Mouse (Mus musculus): ENCODE data around the gene Zfp839. TPM values are rescaled to one million over a fixed set of nuclear protein-coding genes. Genes with fewer than 3 reads are reported as not detected.
A peak's percentile ranks its signal among the peaks of the same experiment; 100 is the strongest.

The Zfp839 gene
- polyA plus RNA-seq, 1 experiment from 2014 or later = 3.2 TPM

DNA sequence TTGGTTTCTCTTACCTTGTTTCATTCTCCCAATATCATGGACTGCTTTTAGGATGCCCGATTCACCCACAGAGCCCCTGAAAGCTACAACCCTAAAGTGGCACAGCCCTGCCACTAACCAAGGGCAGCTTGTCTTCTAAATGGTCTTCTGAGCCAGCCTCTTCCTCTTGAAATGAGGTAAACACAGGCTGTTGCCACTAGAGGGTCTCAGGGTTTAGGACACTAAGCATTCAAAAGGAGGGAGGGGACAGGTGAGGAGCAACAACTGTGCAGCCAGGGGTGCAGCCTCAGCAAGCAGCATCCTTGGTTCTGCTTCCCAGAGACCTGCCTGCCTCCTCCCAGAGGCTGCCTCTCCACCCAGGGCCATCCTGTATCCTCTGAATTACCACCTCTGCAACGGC is 28.3 kb upstream of the Zfp839 start:
- Histone ChIP-seq H3K9me3 (replicated peaks) (no peaks in the 10 kb centered on the region), H3K27me3 (replicated peaks) (no peaks in the 10 kb centered on the region), H3K4me2 (no peak overlapping the region), H3K27ac (no peak overlapping the region), H3K36me3 (no peaks in the 10 kb centered on the region), H3K4me3 (no peak overlapping the region), H3K4me1 (no peaks in the 10 kb centered on the region), H3K9ac (no peak overlapping the region)
- ATAC-seq = no peak
- WGBS (ENCODE audit: insufficient replicate concordance) = 74% methylated on average over 2 of the region's 2 CpGs

DNA sequence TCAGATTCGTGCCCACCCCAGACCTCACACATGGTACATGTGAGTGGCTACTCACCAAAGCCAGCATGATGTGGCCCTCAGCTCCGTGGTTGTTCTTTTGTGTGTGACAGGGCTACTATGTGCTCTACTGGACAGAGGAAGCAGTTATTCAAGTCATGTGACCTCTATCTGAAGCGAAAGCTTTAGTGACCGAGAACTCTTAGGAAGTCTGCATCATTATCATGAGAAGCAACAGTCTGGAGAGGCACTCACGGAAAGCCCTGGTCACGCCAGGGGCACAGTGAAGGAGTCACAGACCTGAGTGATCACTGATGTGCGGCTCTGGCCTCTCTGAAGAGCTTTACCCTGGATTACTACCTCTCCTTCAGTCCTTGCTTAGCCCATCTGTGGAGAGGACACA is 27.7 kb upstream of the Zfp839 start:
- no peak overlapping the region for H3K4me3 ChIP-seq
- no peaks in the 10 kb centered on the region for H3K27me3 ChIP-seq (replicated peaks)
- H3K4me2 ChIP-seq = no peak overlapping the region
- 65% methylated on average over 7 of the region's 7 CpGs for WGBS (ENCODE audit: insufficient replicate concordance)
- no peaks in the 10 kb centered on the region for H3K9me3 ChIP-seq (replicated peaks)
- ATAC-seq = no peak
- no peaks in the 10 kb centered on the region for H3K36me3 ChIP-seq
- H3K9ac ChIP-seq = no peak overlapping the region
- no peak overlapping the region for H3K27ac ChIP-seq
- H3K4me1 ChIP-seq = no peaks in the 10 kb centered on the region

DNA sequence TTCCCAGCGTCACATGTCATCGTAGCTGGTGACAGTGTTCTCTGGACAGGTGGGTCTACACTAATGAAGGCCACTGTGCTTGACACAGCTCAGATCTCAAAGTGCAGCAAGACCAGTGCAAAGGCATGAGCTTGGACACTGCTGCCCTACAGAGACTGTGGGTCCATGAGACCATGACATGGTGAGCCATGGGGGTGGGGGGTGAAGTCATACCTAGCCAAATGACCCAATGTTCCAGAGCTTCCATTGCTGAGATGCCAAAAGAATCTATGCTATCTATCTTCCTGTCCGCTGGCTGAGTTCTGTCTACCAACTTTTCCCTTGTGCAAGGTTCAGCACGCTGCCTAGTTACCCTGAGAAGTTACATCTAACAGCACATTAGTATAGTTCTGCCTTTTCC is 21.1 kb upstream of the Zfp839 start:
- no peaks in the 10 kb centered on the region for H3K36me3 ChIP-seq
- ATAC-seq = no peak
- no peak overlapping the region for H3K4me3 ChIP-seq
- H3K9ac ChIP-seq = no peak overlapping the region
- no peak overlapping the region for H3K4me2 ChIP-seq
- WGBS (ENCODE audit: insufficient replicate concordance) = 82% methylated on average over 4 of the region's 4 CpGs
- H3K4me1 ChIP-seq = no peaks in the 10 kb centered on the region
- no peak overlapping the region for H3K27ac ChIP-seq
- no peaks in the 10 kb centered on the region for H3K27me3 ChIP-seq (replicated peaks)
- H3K9me3 ChIP-seq (replicated peaks) = no peaks in the 10 kb centered on the region

DNA sequence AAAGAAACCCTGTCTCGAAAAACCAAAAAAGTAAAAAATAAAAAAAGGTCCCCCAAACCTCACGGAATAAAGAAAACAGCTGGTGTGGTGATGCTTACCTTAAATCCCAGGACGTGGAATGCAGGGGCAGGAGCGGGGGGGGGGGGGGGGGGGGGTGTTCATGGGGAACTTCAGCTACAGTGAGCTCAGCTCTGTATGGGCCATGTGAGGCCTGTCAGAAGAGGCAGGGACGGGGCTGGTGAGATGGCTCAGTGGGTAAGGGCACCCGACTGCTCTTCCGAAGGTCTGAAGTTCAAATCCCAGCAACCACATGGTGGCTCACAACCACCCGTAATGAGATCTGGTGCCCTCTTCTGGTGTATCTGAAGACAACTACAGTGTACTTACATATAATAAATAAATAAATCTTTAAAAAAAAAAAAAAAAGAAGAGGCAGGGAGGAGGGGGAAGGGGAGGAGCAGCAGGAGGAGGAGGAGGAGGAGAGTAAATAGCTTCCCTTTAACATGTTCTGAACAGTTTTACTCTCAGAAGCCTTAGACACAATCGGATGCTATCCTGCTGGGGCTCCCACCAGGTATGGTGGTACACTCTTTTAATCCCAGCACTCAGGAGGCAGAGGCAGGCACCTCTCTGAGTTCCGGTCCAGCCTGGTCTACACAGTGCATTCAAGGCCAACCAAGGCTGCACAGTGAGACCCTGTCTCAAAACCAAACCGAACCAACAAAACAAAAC is 19.6 kb upstream of the Zfp839 start:
- no peak overlapping the region for H3K4me3 ChIP-seq
- 74% methylated on average over 9 of the region's 11 CpGs for WGBS (ENCODE audit: insufficient replicate concordance)
- H3K9me3 ChIP-seq (replicated peaks) = no peaks in the 10 kb centered on the region
- H3K27me3 ChIP-seq (replicated peaks) = no peaks in the 10 kb centered on the region; the same call in 1 of the 2 replicates
- no peak for ATAC-seq
- no peaks in the 10 kb centered on the region for H3K36me3 ChIP-seq
- H3K9ac ChIP-seq = no peak overlapping the region
- no peak overlapping the region for H3K27ac ChIP-seq
- H3K4me1 ChIP-seq = no peaks in the 10 kb centered on the region
- H3K4me2 ChIP-seq = no peak overlapping the region

DNA sequence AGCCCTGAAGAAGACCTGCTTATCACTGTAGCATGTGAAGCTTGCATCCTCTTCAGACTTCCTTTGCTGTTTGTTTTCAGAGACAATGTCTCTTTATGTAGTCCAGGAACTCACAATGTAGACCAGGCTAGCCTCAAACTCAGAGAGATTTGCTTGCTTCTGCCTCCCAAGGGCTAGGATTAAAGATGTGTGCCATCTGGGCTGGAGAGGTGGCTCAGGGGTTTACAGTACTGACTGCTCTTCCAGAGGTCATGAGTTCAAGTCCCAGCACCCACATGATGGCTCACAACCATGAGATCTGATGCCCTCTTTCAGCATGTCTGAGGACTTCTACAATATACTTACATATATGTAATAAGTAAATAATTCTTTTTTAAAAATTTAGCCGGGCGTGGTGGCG is 14.9 kb upstream of the Zfp839 start:
- Histone ChIP-seq H3K27me3 (replicated peaks) (peaks cover 15% of the 10 kb centered on the region; the same call in 1 of the 2 replicates), H3K36me3 (no peaks in the 10 kb centered on the region), H3K4me3 (no peak overlapping the region), H3K9me3 (replicated peaks) (no peaks in the 10 kb centered on the region), H3K9ac (no peak overlapping the region), H3K4me2 (no peak overlapping the region), H3K27ac (no peak overlapping the region), H3K4me1 (peaks cover 8% of the 10 kb centered on the region)
- no peak for ATAC-seq
- WGBS (ENCODE audit: insufficient replicate concordance) = 83% methylated on average over 3 of the region's 3 CpGs

DNA sequence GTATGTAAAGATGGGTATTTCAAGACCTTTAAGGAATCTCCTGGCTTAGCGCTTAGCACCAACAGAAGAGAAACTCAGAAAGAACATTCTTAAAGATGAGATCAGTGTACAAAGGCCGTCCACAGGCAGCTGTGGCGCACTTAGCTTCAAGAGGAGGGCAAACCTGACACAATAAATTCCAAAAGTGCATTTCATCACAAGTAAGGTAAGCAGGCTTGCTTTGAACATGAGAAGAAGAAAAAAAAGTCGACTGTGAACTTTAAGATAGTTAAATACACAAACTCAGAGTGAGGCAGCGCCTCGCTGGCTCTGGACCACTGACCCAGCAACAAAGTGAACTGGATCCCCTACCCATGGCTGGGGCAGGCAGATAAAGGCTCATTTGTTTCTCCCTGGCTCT is 13.3 kb upstream of the Zfp839 start:
- no peak for ATAC-seq
- Histone ChIP-seq H3K4me3 (no peak overlapping the region), H3K36me3 (no peaks in the 10 kb centered on the region), H3K9ac (no peak overlapping the region), H3K4me2 (no peak overlapping the region), H3K9me3 (replicated peaks) (no peaks in the 10 kb centered on the region), H3K4me1 (peaks cover 19% of the 10 kb centered on the region), H3K27ac (no peak overlapping the region), H3K27me3 (replicated peaks) (peaks cover 15% of the 10 kb centered on the region; the same call in 1 of the 2 replicates)
- WGBS (ENCODE audit: insufficient replicate concordance) = 54% methylated on average over 6 of the region's 6 CpGs

DNA sequence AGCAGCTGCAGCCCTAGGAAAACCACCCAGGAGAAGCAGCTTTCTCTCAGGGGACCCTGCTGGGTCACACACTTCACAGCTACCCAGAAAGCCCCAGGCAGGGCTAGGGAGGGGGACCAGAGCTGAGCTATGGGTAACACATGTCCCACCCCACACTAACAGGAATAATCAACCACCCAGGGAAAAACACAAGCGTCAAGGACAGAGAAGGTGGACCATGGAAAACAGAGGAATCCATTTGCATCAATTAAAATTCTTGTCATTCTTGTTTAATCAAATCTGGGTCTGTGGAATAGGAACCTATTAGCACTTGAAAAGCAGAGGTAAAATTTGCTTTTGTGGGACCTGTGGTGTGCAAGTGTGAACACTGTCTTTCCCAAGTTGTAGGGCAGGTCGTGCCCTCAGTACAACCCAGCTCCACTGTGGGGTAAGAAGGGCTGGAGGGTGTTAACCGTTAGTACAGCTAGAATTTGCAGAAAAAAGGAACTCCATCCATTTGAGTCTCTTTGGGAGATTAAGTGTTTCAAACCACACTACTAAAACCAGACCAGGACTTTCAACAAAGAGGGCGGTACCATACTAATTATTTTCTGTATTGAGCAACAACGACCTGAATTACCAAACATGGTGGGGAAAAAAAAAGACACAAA is 12.7 kb upstream of the Zfp839 start:
- Histone ChIP-seq H3K36me3 (no peaks in the 10 kb centered on the region), H3K9me3 (replicated peaks) (no peaks in the 10 kb centered on the region), H3K4me3 (no peak overlapping the region), H3K27ac (no peak overlapping the region), H3K9ac (no peak overlapping the region), H3K4me2 (no peak overlapping the region), H3K4me1 (peaks cover 19% of the 10 kb centered on the region), H3K27me3 (replicated peaks) (peaks cover 15% of the 10 kb centered on the region; the same call in 1 of the 2 replicates)
- 36% methylated on average over 5 of the region's 5 CpGs for WGBS (ENCODE audit: insufficient replicate concordance)
- ATAC-seq = no peak

DNA sequence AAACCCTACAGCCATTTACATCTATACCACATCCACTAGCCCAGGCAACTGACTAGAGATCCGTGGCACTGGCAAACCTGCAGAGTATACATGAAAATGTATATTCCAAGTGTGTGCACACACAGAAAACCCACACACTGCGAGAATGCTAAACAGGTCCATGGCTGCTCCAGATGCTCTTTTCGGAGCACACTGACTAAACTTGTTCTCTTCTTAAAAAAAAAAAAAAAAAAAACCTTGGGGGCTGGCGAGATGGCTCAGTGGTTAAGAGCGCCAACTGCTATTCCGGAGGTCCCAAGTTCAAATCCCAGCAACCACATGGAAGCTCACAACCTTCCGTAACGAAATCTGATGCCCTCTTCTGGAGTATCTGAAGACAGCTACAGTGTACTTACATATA is 12.2 kb upstream of the Zfp839 start:
- no peak overlapping the region for H3K4me2 ChIP-seq
- H3K4me1 ChIP-seq = peaks cover 19% of the 10 kb centered on the region
- 76% methylated on average over 8 of the region's 8 CpGs for WGBS (ENCODE audit: insufficient replicate concordance)
- no peak overlapping the region for H3K27ac ChIP-seq
- no peak overlapping the region for H3K9ac ChIP-seq
- H3K9me3 ChIP-seq (replicated peaks) = no peaks in the 10 kb centered on the region
- ATAC-seq = no peak
- no peaks in the 10 kb centered on the region for H3K36me3 ChIP-seq
- no peak overlapping the region for H3K4me3 ChIP-seq
- H3K27me3 ChIP-seq (replicated peaks) = peaks cover 15% of the 10 kb centered on the region; the same call in 1 of the 2 replicates

DNA sequence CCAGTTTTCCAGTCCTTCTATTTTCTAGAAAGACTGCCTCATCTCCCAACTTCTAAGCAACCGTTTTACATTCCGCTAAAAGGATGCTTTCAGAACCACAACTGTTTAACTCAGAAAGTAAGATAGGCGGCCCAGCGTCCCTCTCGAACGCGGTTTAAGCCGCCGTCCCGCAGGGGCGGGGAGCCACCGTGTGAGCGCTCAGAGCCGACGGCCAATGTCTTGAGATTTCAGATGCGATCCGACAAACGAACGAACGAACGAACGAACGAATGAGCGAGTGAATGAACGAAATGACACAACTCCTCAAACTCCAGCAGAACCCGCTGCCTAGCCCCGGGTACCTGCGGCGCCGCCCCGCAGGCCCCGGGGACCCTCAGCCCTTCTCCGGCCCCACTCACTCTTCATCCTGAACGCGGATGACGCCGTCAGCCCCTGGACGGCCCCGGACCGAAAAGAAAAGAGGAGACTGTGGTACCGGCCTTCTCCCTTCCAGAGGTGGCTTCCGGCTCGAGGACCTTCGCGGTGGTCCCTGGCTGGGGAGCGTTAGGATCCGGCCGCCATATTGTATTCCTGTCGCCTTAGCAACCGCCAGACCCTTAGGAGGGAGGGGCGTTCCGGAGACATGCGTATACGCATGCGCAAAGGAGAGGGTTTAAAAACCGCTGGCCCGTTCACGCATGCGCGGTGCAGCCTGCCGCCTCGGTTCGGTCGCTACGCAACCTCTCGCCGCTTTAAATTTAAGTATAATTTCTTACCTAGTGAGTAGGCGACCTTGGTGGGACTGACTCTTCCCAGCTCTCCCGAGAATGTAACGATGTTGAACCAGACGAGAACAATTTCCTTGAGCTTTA is 9.5 kb upstream of the Zfp839 start, which contains the start of gene Mok:
Gene Mok (minus strand): TSS at position 592 of the 851 bp plus-strand sequence.
- Histone ChIP-seq H3K4me2 (peak within 1 kb of the TSS; percentile 80), H3K9me3 (replicated peaks) (no peaks in the 10 kb centered on the region), H3K36me3 (no peaks in the 10 kb centered on the region), H3K4me1 (peaks cover 37% of the 10 kb centered on the region), H3K27ac (no peak within 1 kb of the TSS), H3K27me3 (replicated peaks) (peaks cover 15% of the 10 kb centered on the region; the same call in 1 of the 2 replicates), H3K9ac (peak within 1 kb of the TSS; percentile 60), H3K4me3 (peak within 1 kb of the TSS; percentile 74)
- WGBS (ENCODE audit: insufficient replicate concordance) = under 1% methylated on average over 71 of the region's 71 CpGs
- ATAC-seq = peak; percentile 40; the same call in 1 of the 2 replicates

DNA sequence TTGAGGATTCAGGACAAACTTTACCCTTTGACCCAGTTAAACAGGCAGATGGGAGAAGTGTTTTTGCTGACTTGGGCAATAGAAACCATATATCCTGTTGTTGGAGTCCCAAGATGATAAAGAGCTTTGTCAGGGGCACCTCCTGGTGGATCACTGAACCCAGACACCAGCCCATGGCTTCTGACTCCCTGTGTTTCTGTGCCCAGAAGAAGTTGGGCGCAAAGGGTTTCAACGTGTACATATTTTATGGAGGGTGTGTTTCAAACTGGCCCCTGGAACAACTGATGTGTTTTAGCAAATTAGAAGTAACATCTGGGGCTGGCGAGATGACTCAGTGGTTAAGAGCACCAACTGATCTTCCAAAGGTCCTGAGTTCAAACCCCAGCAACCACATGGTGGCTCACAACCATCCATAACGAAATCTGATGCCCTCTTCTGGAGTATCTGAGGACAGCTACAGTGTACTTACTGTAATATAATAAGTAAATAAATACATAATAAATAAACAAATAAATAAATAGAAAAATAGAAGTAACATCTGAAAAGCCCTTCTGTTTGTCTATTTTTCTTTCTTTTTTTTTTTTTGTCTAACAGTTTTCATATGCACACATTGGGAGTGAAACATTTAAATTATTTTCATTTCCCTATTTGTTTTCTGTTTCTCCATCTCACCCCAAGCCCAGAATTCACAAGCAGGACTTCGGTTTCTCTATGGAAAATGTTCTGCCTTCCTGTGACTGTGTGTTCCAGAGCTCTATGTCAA is 8.1 kb upstream of the Zfp839 start:
- Histone ChIP-seq H3K4me2 (peak overlapping the region; percentile 80; the same call in 1 of the 2 replicates), H3K9ac (no peak overlapping the region), H3K9me3 (replicated peaks) (no peaks in the 10 kb centered on the region), H3K36me3 (no peaks in the 10 kb centered on the region), H3K27me3 (replicated peaks) (peaks cover 12% of the 10 kb centered on the region; the same call in 1 of the 2 replicates), H3K4me1 (peaks cover 44% of the 10 kb centered on the region), H3K4me3 (no peak overlapping the region), H3K27ac (no peak overlapping the region)
- 63% methylated on average over 5 of the region's 5 CpGs for WGBS (ENCODE audit: insufficient replicate concordance)
- no peak for ATAC-seq

Data from liver, embryonic 12.5 days (tissue).